Mouse (Mus musculus) intestine, embryonic 14.5 days (tissue): ENCODE data around the gene Mapkapk2. TPM values are rescaled to one million over a fixed set of nuclear protein-coding genes. Genes with fewer than 3 reads are reported as not detected.

ENCODE experiments used
- ATAC-seq: fragments of 200-750 bp; cut with Nextera tagmentation; replicated peaks from 2 replicates; pipeline ENCODE4 v1.8.0; 2017; ENCODE audit warnings: low read depth, moderate number of reproducible peaks, moderate TSS enrichment, moderate library complexity; ENCODE audit not compliant: low FRiP score, low TSS enrichment
- DNase-seq: peaks from one replicate; pipeline ENCODE4 v3.0.0-alpha.2; 2018; ENCODE audit warnings: low spot score
- H3K27ac ChIP-seq: fragments of 300-500 bp; sonication (generic); 2 replicates; pipeline ENCODE4 v1.5.1; 2014; ENCODE audit warnings: low read depth, mild to moderate bottlenecking, control low read depth
- H3K27me3 ChIP-seq: fragments of 300-500 bp; sonication (generic); replicated peaks from 2 replicates; pipeline ENCODE4 v1.6.1; 2014; ENCODE audit warnings: low read length, control low read depth; ENCODE audit not compliant: control insufficient read depth, insufficient read depth
- H3K36me3 ChIP-seq: fragments of 300-500 bp; sonication (generic); 2 replicates; pipeline ENCODE4 v1.6.1; 2014; ENCODE audit warnings: low read length, control low read depth; ENCODE audit not compliant: control insufficient read depth, insufficient read depth
- H3K4me1 ChIP-seq: fragments of 300-500 bp; sonication (generic); replicated peaks from 2 replicates; pipeline ENCODE4 v1.6.1; 2014; ENCODE audit warnings: low read length, control low read depth, mixed read lengths; ENCODE audit not compliant: control insufficient read depth, insufficient read depth
- H3K4me2 ChIP-seq: fragments of 300-500 bp; sonication (generic); 2 replicates; pipeline ENCODE4 v1.6.1; 2014; ENCODE audit warnings: low read length
- H3K4me3 ChIP-seq: fragments of 300-500 bp; sonication (generic); 2 replicates; pipeline ENCODE4 v1.5.1; 2014; ENCODE audit warnings: low read depth, low read length, control low read depth, mixed read lengths
- H3K9ac ChIP-seq: fragments of 300-500 bp; sonication (generic); 2 replicates; pipeline ENCODE4 v1.6.1; 2014; ENCODE audit warnings: mild to moderate bottlenecking, low read length
- H3K9me3 ChIP-seq: fragments of 300-500 bp; sonication (generic); 2 replicates; pipeline ENCODE4 v1.6.1; 2016; ENCODE audit warnings: low read length, control low read depth; ENCODE audit not compliant: control insufficient read depth
- WGBS: fragments of 180-500 bp; shearing (Covaris S2); extraction: QIAGEN DNeasy Blood & Tissue Kit; methylation state at CpG from one replicate; pipeline ENCODE4 v1.1.7; 2014; 5-methylcytosine and 5-hydroxymethylcytosine counted together
- polyA plus RNA-seq: library from polyadenylated mRNA; unstranded; fragments of >200 nt; fragmentation: Nextera tagmentation; extraction: Ambion mirVana; gene quantifications from 2 replicates; pipeline ENCODE4 v1.2.1, GENCODE M21; 2014

Mapkapk2 gene
- polyA plus RNA-seq, 1 experiment from 2014 or later, result 62.4 TPM

GRCm38 (mm10) chr1:131020425-131021310, 77.0 kb downstream of the Mapkapk2 start:
- no peak for ATAC-seq

GRCm38 (mm10) chr1:131019492-131020098, 78.0 kb downstream of the Mapkapk2 start, which contains the start of gene Il10:
TSS of gene Il10 (plus strand) at chr1:131019845.
- no peak within 1 kb of the TSS for H3K9ac ChIP-seq
- WGBS, result 66% methylated on average over 8 of the region's 8 CpGs
- H3K27ac ChIP-seq, result no peak within 1 kb of the TSS
- H3K4me1 ChIP-seq, result no peaks in the 10 kb centered on the region
- no peak within 1 kb of the TSS for H3K4me3 ChIP-seq
- H3K4me2 ChIP-seq, result no peak within 1 kb of the TSS
- ATAC-seq (no peak), DNase-seq (no peak)
- no peaks in the 10 kb centered on the region for H3K9me3 ChIP-seq
- no peaks in the 10 kb centered on the region for H3K36me3 ChIP-seq
- H3K27me3 ChIP-seq, result no peaks in the 10 kb centered on the region

More at GRCm38 (mm10) chr1:131020425-131021310, 77.0 kb downstream of the Mapkapk2 start:
- Histone ChIP-seq H3K4me3 (no peak overlapping the region), H3K36me3 (no peaks in the 10 kb centered on the region), H3K9ac (no peak overlapping the region), H3K27ac (no peak overlapping the region), H3K4me1 (no peaks in the 10 kb centered on the region), H3K9me3 (no peaks in the 10 kb centered on the region), H3K4me2 (no peak overlapping the region), H3K27me3 (no peaks in the 10 kb centered on the region)
- DNase-seq, result no peak
- 53% methylated on average over 12 of the region's 12 CpGs for WGBS

DNA sequence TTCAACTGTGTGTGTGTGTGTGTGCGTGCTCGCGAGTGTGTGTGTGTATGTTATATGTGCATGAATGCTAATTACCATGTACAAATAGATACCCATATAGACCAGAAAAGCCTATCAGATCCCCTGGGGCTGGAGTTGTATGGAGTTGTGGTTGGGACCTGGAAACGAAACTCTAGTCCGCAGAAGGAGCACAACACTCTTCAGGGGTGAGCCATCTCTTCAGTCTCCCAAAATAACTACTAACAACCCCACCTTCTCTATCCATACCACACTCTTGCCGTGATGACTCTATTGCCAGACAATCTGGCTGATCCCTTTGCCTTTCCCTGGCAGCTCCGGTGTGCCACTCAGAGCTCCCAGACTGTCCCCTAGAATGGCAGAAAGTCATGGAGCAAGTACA, 81.7 kb downstream of the Mapkapk2 start:
- DNase-seq (no peak), ATAC-seq (no peak)
- H3K9me3 ChIP-seq, result no peaks in the 10 kb centered on the region
- H3K27me3 ChIP-seq, result no peaks in the 10 kb centered on the region
- H3K9ac ChIP-seq, result no peak overlapping the region
- H3K4me2 ChIP-seq, result no peak overlapping the region
- no peaks in the 10 kb centered on the region for H3K36me3 ChIP-seq
- H3K4me3 ChIP-seq, result no peak overlapping the region
- H3K4me1 ChIP-seq, result no peaks in the 10 kb centered on the region
- WGBS, result 94% methylated on average over 7 of the region's 7 CpGs
- no peak overlapping the region for H3K27ac ChIP-seq

DNA sequence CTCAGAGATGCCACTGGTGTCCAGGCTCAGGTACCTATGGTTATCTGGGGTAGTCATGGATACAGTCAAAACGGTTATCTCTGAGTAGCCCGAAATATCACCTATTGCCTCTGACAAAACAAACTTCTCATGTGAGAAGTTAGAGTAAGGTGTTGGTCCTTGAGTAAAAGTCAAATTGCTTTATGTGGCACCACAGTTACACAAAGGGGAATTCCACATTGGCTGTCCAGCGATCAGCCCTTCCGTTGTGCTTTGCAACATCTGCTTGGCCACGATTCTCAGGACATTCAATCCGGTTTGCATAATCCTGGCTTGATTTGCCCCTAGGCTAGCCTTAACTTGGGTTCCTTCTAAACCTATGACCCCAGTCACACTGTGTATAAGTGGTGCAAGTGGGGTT, 82.3 kb downstream of the Mapkapk2 start:
- no peaks in the 10 kb centered on the region for H3K9me3 ChIP-seq
- no peaks in the 10 kb centered on the region for H3K36me3 ChIP-seq
- WGBS, result 91% methylated on average over 6 of the region's 6 CpGs
- H3K9ac ChIP-seq, result no peak overlapping the region
- no peak overlapping the region for H3K4me2 ChIP-seq
- no peak overlapping the region for H3K4me3 ChIP-seq
- no peak for ATAC-seq
- H3K27me3 ChIP-seq, result no peaks in the 10 kb centered on the region
- DNase-seq, result no peak
- H3K27ac ChIP-seq, result no peak overlapping the region
- H3K4me1 ChIP-seq, result no peaks in the 10 kb centered on the region

GRCm38 (mm10) chr1:131013926-131014325, 83.7 kb downstream of the Mapkapk2 start:
- 93% methylated on average over 5 of the region's 5 CpGs for WGBS
- Histone ChIP-seq H3K27me3 (no peaks in the 10 kb centered on the region), H3K4me2 (no peak overlapping the region), H3K9ac (no peak overlapping the region), H3K4me1 (no peaks in the 10 kb centered on the region), H3K27ac (no peak overlapping the region), H3K9me3 (no peaks in the 10 kb centered on the region), H3K4me3 (no peak overlapping the region), H3K36me3 (no peaks in the 10 kb centered on the region)
- DNase-seq (no peak), ATAC-seq (no peak)

DNA sequence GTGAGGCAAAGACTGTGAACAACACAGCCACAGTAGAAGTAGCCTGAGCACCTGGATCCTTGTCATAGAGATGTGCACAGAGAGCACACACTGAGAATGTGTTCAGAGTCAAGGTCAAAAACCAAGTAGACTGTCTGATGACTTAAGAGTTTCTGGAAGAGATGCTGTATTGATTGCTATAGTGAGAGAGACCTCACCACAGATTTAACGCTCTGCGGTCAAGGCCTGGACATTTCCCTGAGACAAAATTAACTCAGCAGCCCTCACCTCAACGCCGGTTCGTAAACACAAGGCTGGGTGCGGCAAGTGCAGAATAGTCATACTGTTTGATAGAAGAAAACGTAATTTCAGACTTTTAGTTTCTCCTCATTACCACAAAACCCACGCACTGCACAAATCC, 85.1 kb downstream of the Mapkapk2 start:
- WGBS, result 88% methylated on average over 8 of the region's 8 CpGs
- Histone ChIP-seq H3K36me3 (no peaks in the 10 kb centered on the region), H3K4me3 (no peak overlapping the region), H3K27ac (no peak overlapping the region), H3K4me1 (no peaks in the 10 kb centered on the region), H3K27me3 (no peaks in the 10 kb centered on the region), H3K9ac (no peak overlapping the region), H3K4me2 (no peak overlapping the region), H3K9me3 (no peaks in the 10 kb centered on the region)
- no peak for ATAC-seq
- DNase-seq, result no peak

- no peak overlapping the region for H3K27ac ChIP-seq
- H3K36me3 ChIP-seq, result no peaks in the 10 kb centered on the region
- H3K9ac ChIP-seq, result no peak overlapping the region
- no peaks in the 10 kb centered on the region for H3K4me1 ChIP-seq
- no peak overlapping the region for H3K4me3 ChIP-seq
- no peaks in the 10 kb centered on the region for H3K9me3 ChIP-seq
- no peaks in the 10 kb centered on the region for H3K27me3 ChIP-seq
- no peak for DNase-seq
- no peak for ATAC-seq
- no peak overlapping the region for H3K4me2 ChIP-seq
- 76% methylated on average over 17 of the region's 17 CpGs for WGBS
Observed at GRCm38 (mm10) chr1:131010201-131011153, 87.1 kb downstream of the Mapkapk2 start.

DNA sequence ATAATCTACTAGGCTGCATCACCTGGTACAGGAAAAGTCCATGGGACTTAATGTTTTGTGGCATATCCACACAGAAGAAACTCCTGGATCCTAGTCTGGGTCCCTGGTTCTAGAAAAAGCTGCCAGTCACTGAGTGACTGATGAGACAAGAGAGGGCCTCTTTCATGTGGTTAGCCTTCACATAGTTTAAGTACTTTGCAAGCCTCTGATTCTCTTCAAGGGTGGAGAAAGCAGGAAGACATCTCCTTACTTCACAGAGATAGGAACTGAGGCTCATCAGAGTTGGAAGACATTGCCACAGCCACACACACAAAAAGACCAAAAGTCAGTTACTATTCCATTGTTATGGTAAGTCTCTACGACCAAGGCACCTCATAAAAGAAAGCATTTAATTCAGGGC, 91.6 kb downstream of the Mapkapk2 start:
- H3K9me3 ChIP-seq, result no peaks in the 10 kb centered on the region
- 69% methylated on average over 1 of the region's 1 CpGs for WGBS
- H3K4me1 ChIP-seq, result no peaks in the 10 kb centered on the region
- ATAC-seq, result no peak
- H3K36me3 ChIP-seq, result no peaks in the 10 kb centered on the region
- no peak overlapping the region for H3K4me2 ChIP-seq
- no peak overlapping the region for H3K9ac ChIP-seq
- no peak for DNase-seq
- no peak overlapping the region for H3K27ac ChIP-seq
- H3K4me3 ChIP-seq, result no peak overlapping the region
- H3K27me3 ChIP-seq, result no peaks in the 10 kb centered on the region
